Mouse (Mus musculus): Measurements from ENCODE around the gene Chpt1.
A peak's percentile ranks its signal among the peaks of the same experiment; 100 is the strongest.
"Not testable (repeated sequence)": the region's sequence is repeated elsewhere in the genome, so short reads cannot be mapped to it uniquely, and the experiment has no call there.

Chpt1 gene

GRCm38 (mm10) chr10:88503421-88504314 lies at the start of gene Chpt1:
Chpt1 (minus strand) TSS chr10:88504073.
- DNase-seq, result peak; percentile 82

- DNase-seq, result no peak
Measured at GRCm38 (mm10) chr10:88552738-88553137, 48.9 kb upstream of the Chpt1 start.

DNA sequence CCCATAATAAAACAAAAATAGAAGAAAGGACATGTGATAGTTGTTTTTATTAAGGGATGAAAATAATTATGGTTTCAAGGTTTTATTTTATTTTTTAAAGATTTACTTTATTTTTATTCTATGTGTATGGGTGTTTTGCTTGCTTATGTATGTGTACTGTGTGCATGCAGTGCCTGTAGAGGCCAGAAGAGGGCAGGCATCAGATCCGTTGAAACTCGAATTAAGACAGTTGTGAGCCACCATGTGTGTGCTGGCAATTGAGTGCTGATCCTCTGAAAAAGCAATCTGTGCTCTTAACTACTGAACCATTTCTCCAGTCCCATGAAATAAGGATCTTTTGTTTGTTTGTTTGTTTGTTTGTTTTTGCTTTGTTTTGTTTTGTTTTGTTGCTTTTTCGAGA lies 46.4 kb upstream of the Chpt1 start:
- DNase-seq, result no peak

DNA sequence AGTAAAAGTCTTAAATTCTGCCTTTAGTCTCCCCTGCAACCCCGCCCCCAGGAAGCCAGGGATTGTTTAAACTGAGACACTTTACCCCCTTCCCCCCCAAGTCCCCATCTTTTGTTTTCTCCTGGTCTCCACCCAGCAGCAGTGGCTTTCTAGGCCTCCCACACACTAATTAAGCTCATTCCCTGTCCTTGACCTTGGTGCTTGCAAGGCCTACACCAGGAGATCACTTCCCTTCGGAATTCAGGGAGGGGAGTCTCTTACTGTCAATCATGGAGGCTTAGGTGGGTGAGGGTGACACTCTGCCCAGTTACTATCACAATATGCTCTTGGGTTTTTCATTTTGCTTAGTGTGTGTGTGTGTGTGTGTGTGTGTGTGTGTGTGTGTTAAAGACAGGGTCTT lies 43.8 kb upstream of the Chpt1 start:
- no peak for DNase-seq

GRCm38 (mm10) chr10:88530631-88531030 lies 26.8 kb upstream of the Chpt1 start:
- DNase-seq, result no peak

- peak; percentile 19 for DNase-seq
Measured at GRCm38 (mm10) chr10:88524016-88524415, 20.1 kb upstream of the Chpt1 start.

DNA sequence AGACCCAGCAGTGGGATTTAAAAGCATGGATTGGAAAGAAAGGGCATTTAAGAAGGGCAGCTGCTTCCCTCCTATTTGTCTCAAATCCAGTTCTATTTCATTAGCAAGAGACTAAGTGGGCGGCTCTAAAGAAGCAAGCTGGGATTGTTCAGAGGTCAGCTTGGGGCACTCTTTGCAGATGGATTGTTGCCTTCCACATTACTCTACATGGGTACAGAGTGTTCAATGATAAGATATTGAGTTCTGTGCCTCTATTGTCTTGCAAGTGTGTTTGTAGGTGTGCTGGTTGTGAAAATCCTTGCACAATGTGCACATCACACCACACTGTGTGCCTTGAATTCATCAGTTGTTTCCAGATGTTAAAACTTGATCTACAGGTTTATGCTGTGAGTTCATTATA lies 19.3 kb upstream of the Chpt1 start:
- DNase-seq, result no peak

GRCm38 (mm10) chr10:88522795-88523194 lies 18.9 kb upstream of the Chpt1 start:
- DNase-seq, result no peak

DNA sequence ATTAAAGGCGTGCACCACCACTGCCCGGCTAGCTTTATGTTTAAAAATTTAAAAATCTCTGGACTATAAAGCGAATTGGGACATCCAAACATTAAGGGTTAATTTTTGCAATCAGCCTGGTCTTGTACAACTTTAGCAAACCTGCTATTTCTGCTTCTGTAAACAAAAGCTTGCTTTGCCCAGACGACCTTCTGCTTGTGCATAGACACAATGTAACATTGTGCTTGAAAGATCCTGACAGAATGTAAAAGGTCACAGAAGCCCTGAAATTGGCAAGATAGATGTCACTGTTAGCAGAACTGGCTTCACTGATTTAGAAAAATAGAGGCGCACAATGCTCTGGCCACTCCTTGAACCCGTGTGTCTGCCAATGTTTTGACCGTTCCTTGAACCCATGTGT lies 11.2 kb upstream of the Chpt1 start:
- not testable (repeated sequence) for DNase-seq

DNA sequence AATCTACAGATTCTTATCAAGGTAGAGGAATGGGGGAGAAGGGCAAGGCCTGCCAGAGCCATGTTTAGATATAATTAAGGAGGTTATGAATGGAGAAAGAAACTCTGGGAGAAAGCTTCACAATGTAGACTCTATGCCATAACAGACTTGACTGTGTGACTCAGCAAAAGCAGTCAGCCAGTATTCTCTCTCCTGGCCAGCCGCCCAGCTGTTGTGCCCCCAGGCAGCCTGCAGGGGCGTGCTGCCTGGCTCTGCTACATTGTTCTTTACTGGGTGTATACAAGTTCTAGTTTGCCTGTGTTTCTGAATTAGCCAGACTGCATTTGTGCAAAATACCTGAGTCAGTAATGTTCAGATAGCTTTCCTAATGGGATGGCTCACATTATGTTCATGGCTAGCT lies 10.6 kb upstream of the Chpt1 start:
- DNase-seq, result peak; percentile 41

GRCm38 (mm10) chr10:88513574-88514135 lies 9.8 kb upstream of the Chpt1 start:
- no peak for DNase-seq

- no peak for DNase-seq
Measured at GRCm38 (mm10) chr10:88511355-88511754, 7.5 kb upstream of the Chpt1 start.

GRCm38 (mm10) chr10:88510503-88511271 lies 6.8 kb upstream of the Chpt1 start:
- no peak for DNase-seq

- no peak for DNase-seq
Measured at GRCm38 (mm10) chr10:88507691-88508143, 3.8 kb upstream of the Chpt1 start.

GRCm38 (mm10) chr10:88505256-88505655 lies 1.4 kb upstream of the Chpt1 start:
- DNase-seq, result no peak

DNA sequence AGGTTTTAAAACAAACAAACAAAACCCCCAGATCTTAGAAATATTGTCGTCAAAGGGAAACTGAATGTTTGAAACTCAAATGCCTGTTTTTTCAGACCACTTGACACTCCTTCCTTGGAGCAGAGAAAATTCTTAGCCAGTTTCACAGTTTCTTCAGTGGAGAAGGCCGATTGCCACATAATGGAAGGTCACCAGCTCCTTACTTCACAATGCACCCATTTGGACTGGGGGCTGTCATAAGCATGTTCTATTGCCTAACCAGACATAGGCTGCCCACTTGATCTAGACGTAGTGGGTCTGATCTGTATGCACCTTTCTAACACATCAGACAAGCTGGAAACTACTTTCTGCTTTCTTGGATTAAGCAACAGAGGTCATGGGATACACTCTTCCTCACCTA lies 608 bp upstream of the Chpt1 start:
- no peak for DNase-seq

DNA sequence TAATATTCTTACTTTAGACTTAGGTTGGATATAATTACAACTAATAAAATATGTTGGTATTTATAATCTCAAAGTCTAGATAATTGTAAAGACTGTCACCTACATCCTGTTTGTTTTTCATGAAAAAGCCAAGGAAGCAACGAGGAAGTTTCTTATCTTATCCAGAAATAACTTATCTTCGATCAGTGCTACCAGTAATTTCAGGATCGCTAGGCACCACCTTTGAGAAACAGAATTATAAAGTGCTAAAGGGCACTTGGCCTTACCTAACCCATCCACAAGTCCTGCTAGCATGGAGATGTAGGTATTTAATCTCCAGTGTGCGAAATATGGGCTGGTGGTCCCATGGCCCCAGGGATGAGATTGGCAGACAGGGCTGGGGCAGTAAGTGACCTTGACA lies 954 bp downstream of the Chpt1 start:
- no peak for DNase-seq

- no peak for DNase-seq
Measured at GRCm38 (mm10) chr10:88501886-88502765, 1.7 kb downstream of the Chpt1 start.

DNA sequence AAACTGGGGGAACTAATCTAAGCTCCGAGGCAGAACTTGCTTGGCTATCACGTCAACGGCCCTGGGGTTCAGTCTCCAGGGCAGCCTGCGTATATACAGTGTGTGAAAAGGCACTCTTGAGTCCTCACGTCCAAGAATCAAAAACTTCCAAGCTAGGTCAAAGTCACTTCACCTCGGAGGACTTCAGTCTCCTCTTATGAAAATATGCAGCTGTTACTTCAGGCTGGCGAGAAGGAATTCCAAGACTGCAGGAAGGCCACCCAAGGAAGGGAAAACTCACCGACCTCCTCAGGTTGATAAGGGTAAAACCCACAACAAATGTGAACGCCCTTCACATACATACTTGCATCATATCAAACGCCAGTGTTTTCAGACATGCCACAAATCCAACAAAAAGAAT lies 2.5 kb downstream of the Chpt1 start:
- no peak for DNase-seq

GRCm38 (mm10) chr10:88499993-88500392 lies 3.9 kb downstream of the Chpt1 start:
- no peak for DNase-seq

DNA sequence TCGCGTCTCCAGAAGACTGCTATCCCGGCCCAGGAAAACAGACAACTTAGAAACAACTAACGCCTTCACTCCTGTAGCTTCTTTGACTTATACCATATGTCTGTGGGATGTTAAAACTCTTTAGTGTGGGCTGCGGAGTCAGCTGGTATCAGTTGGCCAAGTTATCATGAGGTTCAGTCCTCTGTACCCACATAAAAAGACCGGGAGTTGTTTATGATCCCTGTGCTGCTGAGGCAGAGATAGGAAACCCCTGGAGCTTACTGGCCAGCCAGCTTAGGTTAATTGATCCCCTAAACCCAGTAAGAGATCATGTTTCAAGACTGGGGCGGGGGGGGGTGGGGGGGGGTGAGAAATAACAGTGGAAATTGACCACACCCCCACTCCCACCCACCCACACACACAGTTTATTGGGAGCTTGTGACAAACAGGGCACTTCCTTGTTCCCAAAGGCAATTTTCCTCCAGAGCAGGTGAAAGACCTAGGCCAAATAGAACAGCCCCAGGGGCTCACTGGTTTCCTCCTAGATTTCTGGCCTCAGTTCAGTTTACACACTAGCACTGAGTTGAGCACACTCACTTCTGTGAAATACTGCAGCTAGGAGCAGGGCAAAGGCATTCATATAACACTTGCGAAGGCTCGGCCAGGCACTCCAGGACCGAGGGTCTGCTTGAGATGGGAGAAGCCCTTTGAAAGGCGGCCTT lies 6.9 kb downstream of the Chpt1 start:
- DNase-seq, result peak; percentile 23
